Mouse (Mus musculus): ENCODE results near the gene Fkrp.

The Fkrp gene

GRCm38 (mm10) chr7:16816475-16817122 lies at the start of gene Fkrp:
Gene Fkrp (minus strand): TSS chr7:16816732.
- DNase-seq (ENCODE audit: extremely low read depth, insufficient read length, low spot score): no peak

GRCm38 (mm10) chr7:16859902-16860651 lies 43.5 kb upstream of the Fkrp start:
- DNase-seq (ENCODE audit: extremely low read depth, insufficient read length, low spot score): no peak

DNA sequence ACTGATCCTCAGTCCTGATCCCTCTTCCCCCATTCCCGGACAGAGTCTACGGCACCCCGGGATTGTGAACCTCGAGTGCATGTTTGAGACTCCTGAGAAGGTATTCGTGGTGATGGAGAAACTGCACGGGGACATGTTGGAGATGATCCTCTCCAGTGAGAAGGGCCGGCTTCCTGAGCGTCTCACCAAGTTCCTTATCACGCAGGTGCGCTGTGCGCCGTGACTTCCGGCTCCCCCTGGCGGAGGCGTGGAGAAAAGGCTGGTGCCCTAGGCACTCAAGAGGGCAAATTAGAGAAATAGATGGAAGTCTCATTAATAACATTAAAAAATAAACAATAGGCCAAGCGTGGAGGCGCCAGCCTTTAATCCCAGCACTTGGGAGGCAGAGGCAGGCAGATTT lies 41.8 kb upstream of the Fkrp start:
- no peak for DNase-seq (ENCODE audit: extremely low read depth, insufficient read length, low spot score)

- DNase-seq (ENCODE audit: extremely low read depth, insufficient read length, low spot score): no peak
Observed at GRCm38 (mm10) chr7:16853302-16853831, 36.8 kb upstream of the Fkrp start.

DNA sequence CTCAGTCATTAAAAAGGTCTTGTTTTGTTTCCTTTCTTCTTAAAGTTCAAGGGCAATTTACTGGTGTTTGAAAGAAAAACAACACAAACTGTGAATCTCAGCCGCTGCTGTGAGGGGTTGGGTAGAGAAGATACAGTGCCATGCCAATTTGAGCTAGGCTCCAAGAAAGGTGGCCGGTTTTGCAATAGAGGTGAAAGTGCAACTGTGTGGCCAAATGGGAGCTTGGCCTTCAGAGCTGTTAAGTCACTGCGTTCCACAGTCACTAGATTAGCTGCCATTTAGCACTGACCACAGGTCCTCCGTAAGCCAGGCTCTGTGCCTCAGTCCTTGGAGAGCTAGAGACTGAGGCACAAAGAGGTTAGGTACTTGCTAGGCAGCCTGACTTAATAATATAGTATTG lies 35.1 kb upstream of the Fkrp start:
- DNase-seq (ENCODE audit: extremely low read depth, insufficient read length, low spot score): no peak

- no peak for DNase-seq (ENCODE audit: extremely low read depth, insufficient read length, low spot score)
Observed at GRCm38 (mm10) chr7:16848579-16848978, 32.0 kb upstream of the Fkrp start.

GRCm38 (mm10) chr7:16847507-16847906 lies 31.0 kb upstream of the Fkrp start:
- DNase-seq (ENCODE audit: extremely low read depth, insufficient read length, low spot score): no peak

GRCm38 (mm10) chr7:16846775-16847174 lies 30.2 kb upstream of the Fkrp start:
- DNase-seq (ENCODE audit: extremely low read depth, insufficient read length, low spot score): no peak

DNA sequence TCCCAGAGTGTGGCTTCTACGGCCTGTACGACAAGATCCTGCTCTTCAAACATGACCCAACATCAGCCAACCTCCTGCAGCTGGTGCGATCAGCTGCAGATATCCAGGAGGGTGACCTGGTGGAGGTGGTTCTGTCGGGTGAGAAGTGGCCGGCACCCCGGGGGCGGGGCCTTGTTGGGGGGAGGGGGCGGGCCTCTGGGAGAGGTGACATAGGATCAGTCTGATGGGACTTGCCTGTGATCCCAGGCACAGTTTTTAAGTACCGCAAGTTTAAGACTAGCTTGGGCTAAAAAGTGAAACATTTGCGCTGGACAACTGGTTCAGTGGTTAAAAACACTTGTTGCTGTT lies 29.3 kb upstream of the Fkrp start:
- DNase-seq (ENCODE audit: extremely low read depth, insufficient read length, low spot score): no peak

GRCm38 (mm10) chr7:16845072-16845819 lies 28.7 kb upstream of the Fkrp start:
- DNase-seq (ENCODE audit: extremely low read depth, insufficient read length, low spot score): no peak

- DNase-seq (ENCODE audit: extremely low read depth, insufficient read length, low spot score): no peak
Observed at GRCm38 (mm10) chr7:16844696-16845071, 28.2 kb upstream of the Fkrp start.

- peak; percentile 35 for DNase-seq (ENCODE audit: extremely low read depth, insufficient read length, low spot score)
Observed at GRCm38 (mm10) chr7:16843441-16844171, 27.1 kb upstream of the Fkrp start.

DNA sequence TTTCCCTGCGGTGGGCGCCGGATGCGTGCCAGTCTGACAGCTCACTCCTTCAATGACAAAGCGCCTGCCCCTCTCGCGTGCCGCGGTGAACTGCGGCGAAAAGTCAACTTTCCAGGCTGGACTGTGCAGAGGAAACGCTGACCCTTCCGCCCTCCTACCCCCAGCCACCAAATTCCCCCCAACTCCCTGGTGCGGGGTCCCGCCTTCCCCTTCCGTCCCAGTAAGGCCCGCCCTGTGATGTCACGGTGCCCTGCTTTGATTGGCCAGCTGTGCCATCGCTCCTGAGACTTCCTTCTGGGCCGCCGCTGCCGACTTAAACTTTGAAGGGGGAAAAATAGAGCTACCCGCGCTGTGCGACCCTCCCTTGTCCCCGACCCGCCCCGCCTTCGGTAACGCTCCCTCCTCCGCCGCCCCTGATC lies 26.1 kb upstream of the Fkrp start, which contains the start of gene Prkd2:
Gene Prkd2, plus strand, starts transcription at position 258 of the 419 bp plus-strand sequence.
- DNase-seq (ENCODE audit: extremely low read depth, insufficient read length, low spot score): peak; percentile 76

GRCm38 (mm10) chr7:16841561-16842560 lies 25.3 kb upstream of the Fkrp start:
- DNase-seq (ENCODE audit: extremely low read depth, insufficient read length, low spot score): no peak

GRCm38 (mm10) chr7:16841078-16841477 lies 24.5 kb upstream of the Fkrp start:
- no peak for DNase-seq (ENCODE audit: extremely low read depth, insufficient read length, low spot score)

DNA sequence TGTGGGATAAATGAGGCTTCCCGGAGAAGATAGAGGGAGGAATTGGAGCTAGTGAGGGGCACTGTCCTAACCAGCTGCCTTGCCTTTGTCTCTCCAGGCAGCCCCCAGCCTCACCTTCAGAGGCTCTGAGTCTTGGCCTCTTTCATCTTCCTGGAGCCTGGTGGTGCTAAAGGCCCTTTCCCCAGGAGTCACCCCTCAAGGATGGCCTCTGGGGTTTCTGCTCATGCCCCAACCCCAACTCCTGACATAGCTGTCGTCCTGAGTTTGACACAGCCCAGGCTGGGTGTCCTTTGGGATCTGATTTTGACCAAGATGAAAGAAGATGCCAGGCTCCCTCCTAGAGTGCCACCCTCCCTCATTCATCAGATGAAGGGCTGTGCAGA lies 23.6 kb upstream of the Fkrp start:
- DNase-seq (ENCODE audit: extremely low read depth, insufficient read length, low spot score): no peak

DNA sequence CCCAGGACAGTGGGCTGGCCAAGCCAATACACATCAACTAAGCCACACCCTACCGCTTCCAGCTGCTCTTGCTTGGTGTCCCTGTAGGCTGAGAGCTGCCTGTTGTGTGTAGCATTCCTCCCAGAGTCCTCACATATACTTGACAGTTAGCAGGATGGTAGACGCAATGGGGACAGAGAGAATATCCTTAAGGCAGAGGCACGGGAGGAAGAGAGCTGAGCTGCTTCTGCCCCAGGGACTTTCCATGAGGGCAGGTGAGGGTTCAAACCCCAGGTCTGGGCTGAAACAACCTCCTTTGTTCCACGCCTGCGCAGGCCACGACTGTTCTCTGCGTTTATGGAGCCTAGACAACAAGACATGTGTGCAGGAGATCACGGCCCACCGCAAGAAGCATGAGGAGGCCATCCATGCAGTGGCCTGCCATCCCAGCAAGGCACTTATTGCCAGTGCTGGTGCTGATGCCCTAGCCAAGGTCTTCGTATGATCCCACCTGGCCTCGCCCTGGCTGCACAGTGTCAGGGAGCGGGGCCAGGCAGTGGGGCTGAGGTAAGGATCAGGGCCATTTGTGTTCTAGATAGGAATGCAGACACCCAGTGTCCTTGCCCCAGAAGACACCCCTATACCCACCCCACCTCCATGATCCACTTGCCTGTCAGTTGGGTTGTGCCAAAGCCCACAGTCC lies 23.0 kb upstream of the Fkrp start:
- DNase-seq (ENCODE audit: extremely low read depth, insufficient read length, low spot score): no peak

DNA sequence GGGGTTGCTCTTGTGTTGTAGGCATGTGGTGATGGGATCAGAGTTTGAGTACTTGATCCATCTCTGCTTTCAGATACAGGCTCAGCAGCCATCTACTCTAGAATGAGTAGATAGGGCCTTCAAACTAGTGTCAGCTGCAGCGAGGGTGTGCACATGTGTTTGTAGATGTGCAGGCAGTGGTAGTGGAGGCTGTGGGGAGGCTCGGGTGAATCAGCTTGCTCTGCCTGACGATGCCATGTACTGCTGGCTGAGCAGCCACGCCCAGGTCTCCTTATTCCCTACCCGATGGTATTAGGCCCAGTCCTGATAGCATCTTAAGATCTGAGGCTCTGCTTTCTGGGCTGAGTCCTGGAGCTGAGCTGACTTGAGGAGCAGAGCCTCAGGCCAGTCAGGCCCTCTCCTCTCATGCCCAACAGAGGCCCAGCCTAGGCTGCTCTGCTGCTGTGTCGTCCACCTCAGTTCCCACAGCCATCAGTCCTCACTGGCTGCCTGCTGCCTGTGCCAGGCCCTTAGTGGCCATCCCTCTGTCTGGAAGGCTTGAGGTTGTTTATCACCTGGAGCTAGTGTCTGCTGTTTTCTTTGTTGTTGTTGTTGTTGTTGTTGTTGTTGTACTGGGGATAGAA lies 22.4 kb upstream of the Fkrp start:
- DNase-seq (ENCODE audit: extremely low read depth, insufficient read length, low spot score): no peak

Data from 3134 (cell line).